Mouse (Mus musculus): Measurements from ENCODE around the gene A630095E13Rik. TPM values are rescaled to one million over a fixed set of nuclear protein-coding genes. Genes with fewer than 3 reads are reported as not detected.
"Not testable (repeated sequence)": the region's sequence is repeated elsewhere in the genome, so short reads cannot be mapped to it uniquely, and the experiment has no call there.

Gene A630095E13Rik
- not detected in 2 replicates for polyA plus RNA-seq (2014; fragmentation: Nextera tagmentation; extraction: Ambion mirVana)

DNA sequence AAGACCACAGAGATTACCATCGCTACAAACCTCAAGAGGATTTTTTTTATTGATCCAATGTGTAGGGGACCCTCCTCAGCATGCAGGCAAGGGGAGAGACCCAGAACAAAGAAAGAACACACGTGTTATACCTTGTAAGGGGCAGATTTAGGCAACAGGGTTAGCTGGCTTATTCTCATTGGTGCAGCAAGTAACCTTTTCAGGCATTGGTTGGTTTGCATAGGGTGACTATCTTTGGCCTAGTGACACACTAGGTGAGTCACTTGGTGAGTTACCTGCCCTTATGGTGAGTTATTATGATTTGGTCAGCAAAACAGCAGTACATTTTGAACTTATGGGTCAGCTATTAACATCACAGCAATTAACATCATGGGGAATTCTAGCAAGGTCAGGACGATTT is at the start of gene A630095E13Rik:
Gene A630095E13Rik, minus strand, starts transcription at position 101 of the 400 bp plus-strand sequence.
- H3K9me3 ChIP-seq (replicated peaks; ENCODE audit: control insufficient read depth, low read length); H3K27ac ChIP-seq (ENCODE audit: low read depth, low read length); H3K4me3 ChIP-seq (ENCODE audit: low read depth, low read length); ATAC-seq; H3K4me1 ChIP-seq (ENCODE audit: control insufficient read depth, insufficient read depth, low read length); H3K36me3 ChIP-seq (ENCODE audit: control insufficient read depth, insufficient read depth, low read length); H3K4me2 ChIP-seq (ENCODE audit: low read length); H3K27me3 ChIP-seq (replicated peaks; ENCODE audit: control insufficient read depth, insufficient read depth, low read length); DNase-seq (ENCODE audit: low spot score); H3K9ac ChIP-seq (ENCODE audit: low read length): not testable (repeated sequence)
- 66% methylated on average over 3 of the region's 3 CpGs for WGBS

DNA sequence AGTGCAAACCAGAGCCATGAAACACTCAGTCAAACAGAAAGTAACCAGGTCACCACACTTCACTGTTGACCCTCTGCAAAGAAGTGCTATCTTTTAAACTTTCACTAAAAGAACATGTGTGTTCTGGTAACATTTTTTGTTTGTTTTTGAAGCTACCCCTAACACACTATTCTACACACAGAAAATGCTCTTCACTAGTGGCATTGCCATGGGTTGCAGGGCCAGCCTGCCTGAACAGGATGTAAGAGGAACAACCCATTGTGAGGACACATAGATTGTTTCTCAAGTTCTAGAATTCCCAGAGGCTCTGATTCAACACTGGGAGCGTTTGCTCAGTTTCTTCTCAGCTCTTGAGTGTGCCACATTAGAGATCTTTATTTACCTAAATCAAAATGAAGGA is 49.7 kb upstream of the A630095E13Rik start, which contains the start of gene Acrv1:
Gene Acrv1, plus strand, starts transcription at position 301 of the 400 bp plus-strand sequence.
- Histone ChIP-seq H3K4me3 (ENCODE audit: low read depth, low read length) (no peak within 1 kb of the TSS), H3K4me1 (ENCODE audit: control insufficient read depth, insufficient read depth, low read length) (no peaks in the 10 kb centered on the region), H3K4me2 (ENCODE audit: low read length) (no peak within 1 kb of the TSS), H3K36me3 (ENCODE audit: control insufficient read depth, insufficient read depth, low read length) (no peaks in the 10 kb centered on the region), H3K27me3 (replicated peaks; ENCODE audit: control insufficient read depth, insufficient read depth, low read length) (no peaks in the 10 kb centered on the region), H3K27ac (ENCODE audit: low read depth, low read length) (no peak within 1 kb of the TSS), H3K9me3 (replicated peaks; ENCODE audit: control insufficient read depth, low read length) (no peaks in the 10 kb centered on the region), H3K9ac (ENCODE audit: low read length) (no peak within 1 kb of the TSS)
- ATAC-seq (no peak), DNase-seq (ENCODE audit: low spot score) (no peak)
- WGBS = 71% methylated on average over 1 of the region's 1 CpGs

DNA sequence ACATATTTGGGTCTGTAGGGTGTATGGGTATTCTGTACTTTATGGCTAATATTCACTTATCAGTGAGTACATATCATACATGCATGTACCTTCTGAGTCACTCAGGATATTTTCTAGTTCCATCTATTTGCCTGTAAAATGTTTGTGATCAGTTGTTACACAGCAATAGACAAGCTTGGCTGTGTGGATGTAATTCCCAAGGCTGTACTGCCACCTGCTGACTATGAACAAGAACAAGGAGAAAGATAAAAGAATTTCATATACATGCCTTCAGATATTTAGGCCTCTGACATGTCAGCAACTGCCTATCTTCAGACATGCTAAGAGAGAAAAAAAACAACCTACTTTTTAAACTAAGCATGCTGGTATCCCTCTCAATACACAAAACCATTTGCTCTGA is 44.2 kb upstream of the A630095E13Rik start:
- Histone ChIP-seq H3K27me3 (replicated peaks; ENCODE audit: control insufficient read depth, insufficient read depth, low read length) (no peaks in the 10 kb centered on the region), H3K4me1 (ENCODE audit: control insufficient read depth, insufficient read depth, low read length) (no peaks in the 10 kb centered on the region), H3K9ac (ENCODE audit: low read length) (no peak overlapping the region), H3K9me3 (replicated peaks; ENCODE audit: control insufficient read depth, low read length) (no peaks in the 10 kb centered on the region), H3K27ac (ENCODE audit: low read depth, low read length) (no peak overlapping the region), H3K4me3 (ENCODE audit: low read depth, low read length) (no peak overlapping the region), H3K4me2 (ENCODE audit: low read length) (no peak overlapping the region), H3K36me3 (ENCODE audit: control insufficient read depth, insufficient read depth, low read length) (no peaks in the 10 kb centered on the region)
- no peak for ATAC-seq
- DNase-seq (ENCODE audit: low spot score) = peak; percentile 20

DNA sequence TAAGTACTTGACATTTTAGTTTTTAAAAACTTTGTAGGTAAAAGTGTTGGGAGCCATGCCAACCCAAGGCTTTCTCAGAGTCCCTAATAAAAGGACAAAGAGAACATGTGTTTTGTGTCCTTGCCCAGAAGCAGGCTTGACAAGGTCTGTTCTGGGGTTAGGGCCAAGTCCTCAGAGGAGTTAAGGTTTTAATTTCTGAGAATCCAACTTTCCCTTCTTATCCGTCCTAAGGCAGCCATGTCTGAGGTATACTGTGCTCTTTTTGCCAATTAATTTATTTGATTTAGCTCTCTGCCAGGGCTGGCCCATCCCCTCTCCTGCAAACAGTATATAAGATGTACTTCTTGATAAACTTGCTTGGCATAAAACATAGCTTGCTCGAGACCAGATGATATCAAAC is 38.2 kb upstream of the A630095E13Rik start:
- H3K4me1 ChIP-seq (ENCODE audit: control insufficient read depth, insufficient read depth, low read length) = no peaks in the 10 kb centered on the region
- H3K4me2 ChIP-seq (ENCODE audit: low read length) = no peak overlapping the region
- no peaks in the 10 kb centered on the region for H3K9me3 ChIP-seq (replicated peaks; ENCODE audit: control insufficient read depth, low read length)
- H3K4me3 ChIP-seq (ENCODE audit: low read depth, low read length) = no peak overlapping the region
- H3K9ac ChIP-seq (ENCODE audit: low read length) = no peak overlapping the region
- H3K27me3 ChIP-seq (replicated peaks; ENCODE audit: control insufficient read depth, insufficient read depth, low read length) = no peaks in the 10 kb centered on the region
- DNase-seq (ENCODE audit: low spot score) (peak; percentile 35), ATAC-seq (no peak)
- WGBS = 59% methylated on average over 2 of the region's 2 CpGs
- no peaks in the 10 kb centered on the region for H3K36me3 ChIP-seq (ENCODE audit: control insufficient read depth, insufficient read depth, low read length)
- H3K27ac ChIP-seq (ENCODE audit: low read depth, low read length) = no peak overlapping the region

Other genes starting within 250 kb of the A630095E13Rik start
- not detected in 2 replicates for gene Gm7257, start 211.5 kb downstream of the A630095E13Rik start, polyA plus RNA-seq (2014; fragmentation: Nextera tagmentation; extraction: Ambion mirVana)
- not detected in 2 replicates for gene Gm9513, start 167.7 kb downstream of the A630095E13Rik start, polyA plus RNA-seq (2014; fragmentation: Nextera tagmentation; extraction: Ambion mirVana)
- gene Gm5615, start 101.4 kb downstream of the A630095E13Rik start, polyA plus RNA-seq (2014; fragmentation: Nextera tagmentation; extraction: Ambion mirVana) = not detected in 2 replicates
- gene Gm17689, start 60.7 kb downstream of the A630095E13Rik start, polyA plus RNA-seq (2014; fragmentation: Nextera tagmentation; extraction: Ambion mirVana) = not detected in 2 replicates
- gene Acrv1, start 49.8 kb upstream of the A630095E13Rik start, polyA plus RNA-seq (2014; fragmentation: Nextera tagmentation; extraction: Ambion mirVana) = not detected in 2 replicates
- 24.8 and 25.3 TPM in 2 replicates for gene Chek1, start 83.7 kb upstream of the A630095E13Rik start, polyA plus RNA-seq (2014; fragmentation: Nextera tagmentation; extraction: Ambion mirVana)
- 69.5 and 93.6 TPM in 2 replicates for gene Stt3a, start 124.3 kb upstream of the A630095E13Rik start, polyA plus RNA-seq (2014; fragmentation: Nextera tagmentation; extraction: Ambion mirVana)
- 89.9 and 92.9 TPM in 2 replicates for gene Ei24, start 154.0 kb upstream of the A630095E13Rik start, polyA plus RNA-seq (2014; fragmentation: Nextera tagmentation; extraction: Ambion mirVana)
- 620 and 684 TPM in 2 replicates for gene Fez1, start 178.5 kb upstream of the A630095E13Rik start, polyA plus RNA-seq (2014; fragmentation: Nextera tagmentation; extraction: Ambion mirVana)